Mouse (Mus musculus): ENCODE results near the gene Klc4. TPM values are rescaled to one million over a fixed set of nuclear protein-coding genes. Genes with fewer than 3 reads are reported as not detected.

Gene Klc4
- polyA plus RNA-seq, 1 experiment from 2014 or later, result 12.3 TPM

DNA sequence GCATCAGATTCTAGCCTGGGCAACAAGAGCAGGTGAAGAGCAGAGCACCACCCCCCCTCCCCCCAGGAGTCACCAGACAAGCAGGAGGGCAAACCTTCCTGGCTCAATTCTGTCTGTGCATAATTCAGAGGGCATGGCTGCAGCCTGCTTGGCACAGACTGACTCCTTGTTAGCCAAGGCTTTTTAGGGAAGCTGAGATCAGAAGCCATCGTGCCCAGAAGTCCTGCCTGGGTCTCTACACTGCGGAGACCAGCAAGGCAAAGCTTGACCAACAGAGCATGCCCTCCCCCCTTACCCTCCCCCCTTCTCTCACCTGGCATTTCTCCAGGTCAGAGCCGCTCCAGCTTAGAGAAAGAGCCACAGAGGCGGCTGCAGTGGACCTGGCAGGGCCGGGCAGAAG lies 16.9 kb upstream of the Klc4 start:
- Histone ChIP-seq H3K9me3 (ENCODE audit: control insufficient read depth, low read length) (no peaks in the 10 kb centered on the region), H3K4me2 (no peak overlapping the region), H3K4me3 (ENCODE audit: low read depth, low read length) (no peak overlapping the region), H3K27me3 (replicated peaks; ENCODE audit: control insufficient read depth, insufficient read depth, low read length) (no peaks in the 10 kb centered on the region), H3K27ac (ENCODE audit: low read depth, low read length) (no peak overlapping the region), H3K9ac (ENCODE audit: low read depth, low read length) (no peak overlapping the region), H3K36me3 (ENCODE audit: control insufficient read depth, insufficient read depth, low read length) (peaks cover 60% of the 10 kb centered on the region), H3K4me1 (replicated peaks; ENCODE audit: control insufficient read depth, insufficient read depth, low read length) (no peaks in the 10 kb centered on the region)
- ATAC-seq (replicated peaks; ENCODE audit: low FRiP score) (no peak), DNase-seq (ENCODE audit: low spot score) (no peak)
- WGBS, result 91% methylated on average over 5 of the region's 5 CpGs

GRCm38 (mm10) chr17:46661981-46662380 lies 16.2 kb upstream of the Klc4 start:
- no peak for DNase-seq (ENCODE audit: low spot score)
- ATAC-seq (replicated peaks; ENCODE audit: low FRiP score), result no peak
- WGBS, result 92% methylated on average over 12 of the region's 12 CpGs
- Histone ChIP-seq H3K9me3 (ENCODE audit: control insufficient read depth, low read length) (no peaks in the 10 kb centered on the region), H3K27me3 (replicated peaks; ENCODE audit: control insufficient read depth, insufficient read depth, low read length) (no peaks in the 10 kb centered on the region), H3K36me3 (ENCODE audit: control insufficient read depth, insufficient read depth, low read length) (peaks cover 59% of the 10 kb centered on the region), H3K4me1 (replicated peaks; ENCODE audit: control insufficient read depth, insufficient read depth, low read length) (no peaks in the 10 kb centered on the region), H3K9ac (ENCODE audit: low read depth, low read length) (no peak overlapping the region), H3K4me3 (ENCODE audit: low read depth, low read length) (no peak overlapping the region), H3K4me2 (no peak overlapping the region), H3K27ac (ENCODE audit: low read depth, low read length) (no peak overlapping the region)

DNA sequence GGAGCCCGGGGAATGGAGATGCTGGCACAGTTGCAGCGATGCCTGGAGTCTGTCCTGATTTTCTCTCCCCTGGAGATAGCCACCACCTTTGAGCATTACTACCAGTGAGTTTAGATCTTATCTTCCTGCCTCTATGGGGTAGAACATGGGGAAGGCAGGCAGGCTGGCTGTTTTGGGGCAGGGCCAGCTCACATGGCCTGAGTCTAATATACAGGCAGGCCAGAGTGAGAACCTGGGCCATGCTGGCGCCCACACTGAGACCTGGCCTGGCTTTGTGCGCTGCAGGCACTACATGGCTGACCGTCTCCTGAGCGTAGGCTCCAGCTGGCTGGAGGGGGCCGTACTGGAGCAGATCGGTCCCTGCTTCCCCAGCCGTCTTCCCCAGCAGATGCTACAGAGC lies 15.5 kb upstream of the Klc4 start:
- Histone ChIP-seq H3K4me1 (replicated peaks; ENCODE audit: control insufficient read depth, insufficient read depth, low read length) (no peaks in the 10 kb centered on the region), H3K9me3 (ENCODE audit: control insufficient read depth, low read length) (no peaks in the 10 kb centered on the region), H3K4me3 (ENCODE audit: low read depth, low read length) (no peak overlapping the region), H3K9ac (ENCODE audit: low read depth, low read length) (no peak overlapping the region), H3K27ac (ENCODE audit: low read depth, low read length) (no peak overlapping the region), H3K27me3 (replicated peaks; ENCODE audit: control insufficient read depth, insufficient read depth, low read length) (no peaks in the 10 kb centered on the region), H3K36me3 (ENCODE audit: control insufficient read depth, insufficient read depth, low read length) (peaks cover 56% of the 10 kb centered on the region), H3K4me2 (no peak overlapping the region)
- no peak for ATAC-seq (replicated peaks; ENCODE audit: low FRiP score)
- WGBS, result 91% methylated on average over 9 of the region's 9 CpGs
- DNase-seq (ENCODE audit: low spot score), result no peak

DNA sequence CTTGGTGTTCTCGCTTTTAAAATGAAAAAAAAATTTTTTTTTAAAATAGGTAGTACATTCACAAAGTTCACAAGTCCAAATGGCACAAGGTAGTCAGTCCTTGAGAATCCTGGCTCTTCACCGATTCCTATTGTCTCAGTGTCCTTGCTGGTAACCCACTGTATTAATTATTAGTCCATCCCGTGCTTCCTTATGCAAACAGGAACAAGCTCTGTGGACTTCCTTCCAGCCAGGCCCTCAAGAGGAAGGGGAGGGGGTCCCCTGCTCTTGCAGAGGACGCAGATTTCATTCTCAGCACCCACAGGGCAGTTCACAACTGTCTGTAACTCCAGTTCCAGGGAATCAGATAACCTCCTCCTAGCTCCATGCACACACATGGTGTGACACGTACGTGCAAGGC lies 10.2 kb upstream of the Klc4 start:
- no peak for DNase-seq (ENCODE audit: low spot score)
- WGBS, result 76% methylated on average over 6 of the region's 6 CpGs
- H3K4me1 ChIP-seq (replicated peaks; ENCODE audit: control insufficient read depth, insufficient read depth, low read length), result peaks cover 12% of the 10 kb centered on the region; the same call in 1 of the 2 replicates
- no peaks in the 10 kb centered on the region for H3K9me3 ChIP-seq (ENCODE audit: control insufficient read depth, low read length)
- H3K27me3 ChIP-seq (replicated peaks; ENCODE audit: control insufficient read depth, insufficient read depth, low read length), result no peaks in the 10 kb centered on the region
- no peak overlapping the region for H3K4me3 ChIP-seq (ENCODE audit: low read depth, low read length)
- ATAC-seq (replicated peaks; ENCODE audit: low FRiP score), result no peak
- H3K36me3 ChIP-seq (ENCODE audit: control insufficient read depth, insufficient read depth, low read length), result peaks cover 52% of the 10 kb centered on the region
- no peak overlapping the region for H3K9ac ChIP-seq (ENCODE audit: low read depth, low read length)
- no peak overlapping the region for H3K27ac ChIP-seq (ENCODE audit: low read depth, low read length)
- no peak overlapping the region for H3K4me2 ChIP-seq

GRCm38 (mm10) chr17:46651755-46652547 lies 6.1 kb upstream of the Klc4 start:
- 75% methylated on average over 20 of the region's 20 CpGs for WGBS
- Histone ChIP-seq H3K4me3 (ENCODE audit: low read depth, low read length) (peak overlapping the region; percentile 73), H3K27me3 (replicated peaks; ENCODE audit: control insufficient read depth, insufficient read depth, low read length) (no peaks in the 10 kb centered on the region), H3K4me1 (replicated peaks; ENCODE audit: control insufficient read depth, insufficient read depth, low read length) (peaks cover 26% of the 10 kb centered on the region), H3K9ac (ENCODE audit: low read depth, low read length) (peak overlapping the region; percentile 83), H3K9me3 (ENCODE audit: control insufficient read depth, low read length) (no peaks in the 10 kb centered on the region), H3K36me3 (ENCODE audit: control insufficient read depth, insufficient read depth, low read length) (peaks cover 24% of the 10 kb centered on the region), H3K27ac (ENCODE audit: low read depth, low read length) (no peak overlapping the region), H3K4me2 (peak overlapping the region; percentile 70)
- DNase-seq (ENCODE audit: low spot score) (no peak), ATAC-seq (replicated peaks; ENCODE audit: low FRiP score) (no peak)

GRCm38 (mm10) chr17:46651292-46651691 lies 5.5 kb upstream of the Klc4 start:
- 72% methylated on average over 17 of the region's 17 CpGs for WGBS
- ATAC-seq (replicated peaks; ENCODE audit: low FRiP score) (no peak), DNase-seq (ENCODE audit: low spot score) (no peak)
- peak overlapping the region; percentile 70 for H3K4me2 ChIP-seq
- H3K27ac ChIP-seq (ENCODE audit: low read depth, low read length), result peak overlapping the region; percentile 88; the same call in 1 of the 2 replicates
- H3K9me3 ChIP-seq (ENCODE audit: control insufficient read depth, low read length), result no peaks in the 10 kb centered on the region
- H3K4me3 ChIP-seq (ENCODE audit: low read depth, low read length), result peak overlapping the region; percentile 73
- H3K36me3 ChIP-seq (ENCODE audit: control insufficient read depth, insufficient read depth, low read length), result peaks cover 24% of the 10 kb centered on the region
- H3K4me1 ChIP-seq (replicated peaks; ENCODE audit: control insufficient read depth, insufficient read depth, low read length), result peaks cover 28% of the 10 kb centered on the region
- no peaks in the 10 kb centered on the region for H3K27me3 ChIP-seq (replicated peaks; ENCODE audit: control insufficient read depth, insufficient read depth, low read length)
- H3K9ac ChIP-seq (ENCODE audit: low read depth, low read length), result peak overlapping the region; percentile 83

DNA sequence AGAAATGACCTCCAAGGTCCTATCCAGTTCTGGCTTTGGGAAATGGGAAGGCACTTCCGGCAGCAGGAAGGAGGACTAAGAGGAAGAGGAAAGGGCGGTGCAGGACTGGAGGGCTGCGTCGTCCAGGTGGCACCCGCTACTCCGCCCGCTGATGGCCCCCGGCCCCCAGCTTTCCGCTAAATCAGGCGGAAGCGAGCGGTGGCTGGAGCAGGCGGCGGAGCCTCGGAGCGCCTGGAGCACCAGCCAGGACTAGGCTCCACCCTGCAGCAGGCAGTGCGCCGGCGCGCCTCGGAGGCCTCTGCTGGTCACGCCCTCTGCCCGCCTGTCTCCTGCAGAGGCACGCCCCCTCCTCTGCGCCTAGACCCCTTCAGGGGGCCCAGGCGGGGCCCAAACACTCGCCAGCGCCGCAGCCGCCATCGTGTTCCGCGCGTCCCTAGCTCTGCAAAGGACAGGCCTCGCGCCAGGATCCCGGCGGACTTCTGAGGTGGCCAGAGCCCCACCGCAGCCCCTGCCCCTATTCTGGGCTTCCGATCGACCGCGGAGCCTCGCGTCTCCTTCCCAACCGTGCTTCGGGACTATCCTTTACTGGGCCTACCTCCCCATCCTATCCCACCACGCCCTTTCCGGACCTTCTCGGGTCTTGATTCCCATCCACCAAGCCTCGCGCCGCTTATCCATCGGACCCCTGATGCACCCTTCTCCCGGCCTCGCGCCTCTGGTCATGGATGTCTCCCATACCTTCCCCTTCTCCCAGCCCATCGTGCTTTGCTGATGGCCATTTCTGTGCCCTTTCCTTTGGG lies 4.6 kb upstream of the Klc4 start, which contains the start of gene Cul7:
Cul7 (plus strand) TSS at position 106 of the 800 bp plus-strand sequence.
- under 1% methylated on average over 58 of the region's 58 CpGs for WGBS
- Histone ChIP-seq H3K27me3 (replicated peaks; ENCODE audit: control insufficient read depth, insufficient read depth, low read length) (no peaks in the 10 kb centered on the region), H3K27ac (ENCODE audit: low read depth, low read length) (peak within 1 kb of the TSS; percentile 88), H3K4me1 (replicated peaks; ENCODE audit: control insufficient read depth, insufficient read depth, low read length) (peaks cover 27% of the 10 kb centered on the region), H3K4me2 (peak within 1 kb of the TSS; percentile 70), H3K36me3 (ENCODE audit: control insufficient read depth, insufficient read depth, low read length) (peaks cover 19% of the 10 kb centered on the region), H3K4me3 (ENCODE audit: low read depth, low read length) (peak within 1 kb of the TSS; percentile 73), H3K9me3 (ENCODE audit: control insufficient read depth, low read length) (no peaks in the 10 kb centered on the region), H3K9ac (ENCODE audit: low read depth, low read length) (peak within 1 kb of the TSS; percentile 83)
- ATAC-seq (replicated peaks; ENCODE audit: low FRiP score) (peak; percentile 91), DNase-seq (ENCODE audit: low spot score) (peak; percentile 92)

GRCm38 (mm10) chr17:46649811-46650210 lies 4.0 kb upstream of the Klc4 start:
- no peak for DNase-seq (ENCODE audit: low spot score)
- H3K4me2 ChIP-seq, result peak overlapping the region; percentile 70
- H3K9me3 ChIP-seq (ENCODE audit: control insufficient read depth, low read length), result no peaks in the 10 kb centered on the region
- no peaks in the 10 kb centered on the region for H3K27me3 ChIP-seq (replicated peaks; ENCODE audit: control insufficient read depth, insufficient read depth, low read length)
- WGBS, result 32% methylated on average over 15 of the region's 15 CpGs
- no peak for ATAC-seq (replicated peaks; ENCODE audit: low FRiP score)
- peaks cover 32% of the 10 kb centered on the region for H3K4me1 ChIP-seq (replicated peaks; ENCODE audit: control insufficient read depth, insufficient read depth, low read length)
- peak overlapping the region; percentile 83 for H3K9ac ChIP-seq (ENCODE audit: low read depth, low read length)
- H3K36me3 ChIP-seq (ENCODE audit: control insufficient read depth, insufficient read depth, low read length), result peaks cover 17% of the 10 kb centered on the region
- peak overlapping the region; percentile 88 for H3K27ac ChIP-seq (ENCODE audit: low read depth, low read length)
- H3K4me3 ChIP-seq (ENCODE audit: low read depth, low read length), result peak overlapping the region; percentile 73
